8 mouse cellular contexts compared by ENCODE assay signal in the genomic region with DNA sequence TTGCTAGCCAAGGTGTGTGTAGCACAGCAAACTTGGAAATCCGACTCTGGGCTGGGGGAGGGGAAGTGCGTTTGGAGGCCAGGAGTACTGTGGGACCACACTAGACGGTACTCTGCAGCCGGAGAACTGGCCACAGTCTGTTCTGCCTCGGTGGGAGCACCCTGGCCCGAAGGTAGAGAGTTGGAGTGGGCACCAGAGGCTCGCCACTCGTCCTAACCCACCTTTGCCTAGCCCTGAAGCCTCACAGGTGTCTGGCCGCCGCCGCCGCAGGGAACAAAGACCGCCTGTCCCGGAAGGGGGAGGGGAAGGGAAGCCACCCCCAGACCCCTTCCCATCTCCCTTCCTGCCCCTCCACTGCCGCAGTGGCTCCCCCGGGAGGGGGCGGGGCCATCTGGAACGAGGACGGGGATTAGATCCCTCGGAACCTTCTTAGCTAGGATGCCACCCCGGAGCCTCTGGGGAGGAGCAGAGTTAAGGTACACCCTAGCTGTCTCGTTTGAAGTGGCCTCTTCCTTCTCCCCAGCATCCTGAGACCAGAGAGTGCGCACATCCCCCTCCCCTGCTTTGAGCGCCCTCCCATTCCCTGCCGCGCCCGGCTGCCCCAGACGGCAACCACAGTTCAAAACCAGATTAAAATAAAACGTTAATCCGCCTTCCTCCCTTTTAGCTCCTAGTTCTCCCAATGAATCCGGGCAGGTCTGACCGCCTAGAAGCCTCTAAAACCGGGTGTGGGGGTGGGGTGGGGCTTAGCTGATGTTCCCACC.
DNase-seq lines count a peak whose midpoint lies in the region; ATAC-seq lines count a peak whose summit lies in the region.

No protein-coding gene starts in this region.

- H3K4me3 ChIP-seq in limb, embryonic 11.5 days (ENCODE audit: low read depth, low read length): peak overlapping the region; percentile 24

- no peaks in the 10 kb centered on the region for H3K36me3 ChIP-seq in limb, embryonic 11.5 days (ENCODE audit: control insufficient read depth, insufficient read depth, low read length)

- WGBS in limb, embryonic 11.5 days: under 1% methylated on average over 33 of the region's 33 CpGs

- H3K4me1 ChIP-seq in limb, embryonic 11.5 days (ENCODE audit: control insufficient read depth, insufficient read depth, low read length): peaks cover 31% of the 10 kb centered on the region

- DNase-seq in adrenal gland, adult (ENCODE audit: inconsistent age in 2 of 2, low spot score in 1 of 2): peak; percentile 22 to 47
- DNase-seq in adrenal gland, postnatal 36 days: no peak
- DNase-seq in thymus, postnatal 14 days: peak; percentile 31
- DNase-seq in thymus, postnatal 0 days (ENCODE audit: low spot score): no peak
- DNase-seq in limb, embryonic 11.5 days (ENCODE audit: low spot score): peak; percentile 52
- peak; percentile 91 for DNase-seq in retina, adult 2 months (ENCODE audit: low read depth, low spot score)
- no peak for DNase-seq in frontal cortex, postnatal 14 days (ENCODE audit: low spot score in 2 of 2)

- ATAC-seq in limb, embryonic 11.5 days (ENCODE audit: insufficient number of reproducible peaks, low FRiP score, low TSS enrichment, low read depth): no peak
- ATAC-seq in cerebellum, adult (ENCODE audit: insufficient number of reproducible peaks, low FRiP score, low TSS enrichment): no peak

- peaks cover 93% of the 10 kb centered on the region for H3K27me3 ChIP-seq in limb, embryonic 11.5 days (ENCODE audit: control insufficient read depth, insufficient read depth, low read length)

- no peak overlapping the region for H3K9ac ChIP-seq in limb, embryonic 11.5 days (ENCODE audit: low read length)

- H3K9me3 ChIP-seq in limb, embryonic 11.5 days (ENCODE audit: control insufficient read depth, low read length): no peaks in the 10 kb centered on the region; the same call in 1 of the 2 replicates

- no peak overlapping the region for H3K27ac ChIP-seq in limb, embryonic 11.5 days (replicated peaks; ENCODE audit: low read depth, low read length)

- H3K4me2 ChIP-seq in limb, embryonic 11.5 days (ENCODE audit: low read depth, severe bottlenecking): peak overlapping the region; percentile 29

Comparison
In these comparisons a context has a peak if more than half of its experiments do, and no peak if none do; other contexts are left out.
1. DNase-seq: peak in adrenal gland, adult (2 of 2), thymus, postnatal 14 days (single experiment), limb, embryonic 11.5 days (single experiment) and retina, adult 2 months (single experiment); none in adrenal gland, postnatal 36 days (0 of 2), thymus, postnatal 0 days (single experiment) and frontal cortex, postnatal 14 days (0 of 2).